Mouse (Mus musculus) embryonic facial prominence, embryonic 12.5 days (tissue): ENCODE measurements at regions not wholly inside any gene's neighbourhood (a gene's known extent, or its start where the extent isn't known, plus 50 kb on each side); places are given as distances from the start of the nearest gene placed in this dataset.
A peak's percentile ranks its signal among the peaks of the same experiment; 100 is the strongest.

ENCODE experiments used
- ATAC-seq: fragments of 200-750 bp; cut with Nextera tagmentation; 2 replicates; pipeline ENCODE4 v1.8.0; 2017; ENCODE audit not compliant: insufficient number of reproducible peaks, insufficient read depth, low FRiP score, low TSS enrichment
- H3K27ac ChIP-seq: fragments of 300-500 bp; sonication (generic); 2 replicates; pipeline ENCODE4 v1.5.1; 2016; ENCODE audit warnings: mild to moderate bottlenecking
- H3K27me3 ChIP-seq: fragments of 300-500 bp; sonication (generic); 2 replicates; pipeline ENCODE4 v1.6.1; 2016; ENCODE audit warnings: mild to moderate bottlenecking, moderate library complexity
- H3K36me3 ChIP-seq: fragments of 300-500 bp; sonication (generic); 2 replicates; pipeline ENCODE4 v1.6.1; 2016; ENCODE audit warnings: mild to moderate bottlenecking
- H3K4me1 ChIP-seq: fragments of 300-500 bp; sonication (generic); 2 replicates; pipeline ENCODE4 v1.6.1; 2016
- H3K4me2 ChIP-seq: fragments of 300-500 bp; sonication (generic); replicated peaks from 2 replicates; pipeline ENCODE4 v1.6.1; 2016; ENCODE audit warnings: mild to moderate bottlenecking, moderate library complexity
- H3K4me3 ChIP-seq: fragments of 300-500 bp; sonication (generic); 2 replicates; pipeline ENCODE4 v1.5.1; 2016; ENCODE audit warnings: mild to moderate bottlenecking
- H3K9ac ChIP-seq: fragments of 300-500 bp; sonication (generic); 2 replicates; pipeline ENCODE4 v1.6.1; 2016; ENCODE audit warnings: mild to moderate bottlenecking, moderate library complexity
- H3K9me3 ChIP-seq: fragments of 300-500 bp; sonication (generic); 2 replicates; pipeline ENCODE4 v1.6.1; 2016; ENCODE audit warnings: mild to moderate bottlenecking, moderate library complexity
- WGBS: fragments of 180-500 bp; shearing (Covaris S2); methylation state at CpG from one replicate; pipeline ENCODE4 v1.1.7; 2016; 5-methylcytosine and 5-hydroxymethylcytosine counted together

DNA sequence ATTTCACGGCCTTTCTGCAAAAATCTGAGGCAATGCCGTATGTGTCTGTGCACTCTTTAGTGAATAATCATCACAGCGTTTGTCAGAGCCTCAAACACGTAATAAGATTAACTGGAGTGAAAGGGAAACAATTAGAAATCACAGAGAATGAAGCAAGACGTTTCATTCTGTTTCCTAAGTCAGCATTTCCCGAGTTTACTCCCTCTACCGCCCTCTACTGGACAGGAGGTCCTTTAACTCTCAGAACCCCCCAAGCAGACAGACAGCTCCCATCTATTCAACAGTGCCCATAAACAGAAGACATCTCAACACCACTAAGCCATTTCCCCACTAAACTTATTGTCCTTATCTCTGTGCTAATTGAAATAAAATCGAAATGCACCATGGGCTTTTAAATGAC, 167.5 kb upstream of the Rnd3 start:
- 80% methylated on average over 8 of the region's 8 CpGs for WGBS

DNA sequence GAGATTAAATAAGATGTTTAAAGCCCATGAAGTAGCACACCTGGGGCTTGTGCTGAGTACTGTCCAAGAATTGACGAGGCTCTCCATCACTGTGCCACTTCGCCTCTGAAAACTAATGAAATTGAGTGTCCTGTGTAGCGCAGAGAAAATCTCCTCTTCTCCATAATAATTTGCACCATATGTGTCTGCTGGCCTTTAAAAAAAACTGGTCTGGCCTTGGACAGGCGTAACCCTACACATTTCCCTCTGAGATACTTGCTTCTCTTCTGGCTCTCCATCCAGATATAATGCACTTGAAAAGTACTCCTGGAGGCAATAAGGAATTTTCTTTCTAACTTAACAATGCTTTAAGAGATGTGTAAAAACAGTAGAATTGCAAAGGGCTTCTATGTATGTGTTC, 164.5 kb upstream of the Rnd3 start:
- Histone ChIP-seq H3K27me3 (no peaks in the 10 kb centered on the region), H3K9me3 (peaks cover 3% of the 10 kb centered on the region; the same call in 1 of the 2 replicates), H3K4me1 (peaks cover 8% of the 10 kb centered on the region; the same call in 1 of the 2 replicates), H3K4me3 (no peak overlapping the region), H3K4me2 (no peak overlapping the region), H3K9ac (no peak overlapping the region), H3K27ac (no peak overlapping the region), H3K36me3 (no peaks in the 10 kb centered on the region)
- ATAC-seq: no peak
- 35% methylated on average over 4 of the region's 4 CpGs for WGBS

More for the DNA sequence above, 167.5 kb upstream of the Rnd3 start:
- H3K4me3 ChIP-seq: no peak overlapping the region
- no peak overlapping the region for H3K9ac ChIP-seq
- H3K4me2 ChIP-seq: no peak overlapping the region
- no peak for ATAC-seq
- peaks cover 3% of the 10 kb centered on the region; the same call in 1 of the 2 replicates for H3K9me3 ChIP-seq
- H3K4me1 ChIP-seq: peaks cover 6% of the 10 kb centered on the region; the same call in 1 of the 2 replicates
- no peak overlapping the region for H3K27ac ChIP-seq
- H3K27me3 ChIP-seq: no peaks in the 10 kb centered on the region
- no peaks in the 10 kb centered on the region for H3K36me3 ChIP-seq

DNA sequence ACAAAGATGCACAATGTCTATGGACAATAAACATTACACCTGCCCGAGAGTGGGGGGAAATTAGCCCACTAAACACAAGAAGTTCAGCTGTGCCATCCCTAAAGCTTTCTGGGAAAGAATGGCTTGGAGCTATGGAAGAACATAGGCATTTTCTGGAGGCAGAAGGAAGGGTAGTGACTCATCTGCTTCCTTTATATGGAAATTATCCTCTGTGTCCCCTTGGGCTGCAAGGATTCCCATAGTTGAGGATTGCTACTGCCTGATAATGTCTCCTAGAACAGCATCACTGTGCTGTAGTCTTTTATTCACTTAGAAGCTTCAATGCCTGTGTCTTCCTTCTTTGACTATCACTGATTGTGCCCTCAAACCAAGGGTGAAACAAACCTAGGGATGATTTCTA, 157.3 kb upstream of the Rnd3 start:
- no peak for ATAC-seq
- Histone ChIP-seq H3K9ac (no peak overlapping the region), H3K4me1 (peaks cover 8% of the 10 kb centered on the region; the same call in 1 of the 2 replicates), H3K4me2 (no peak overlapping the region), H3K4me3 (no peak overlapping the region), H3K27me3 (no peaks in the 10 kb centered on the region), H3K27ac (no peak overlapping the region), H3K9me3 (no peaks in the 10 kb centered on the region), H3K36me3 (no peaks in the 10 kb centered on the region)
- 84% methylated on average over 1 of the region's 1 CpGs for WGBS

GRCm38 (mm10) chr2:51305411-51305810, 156.5 kb upstream of the Rnd3 start:
- WGBS: 48% methylated on average over 6 of the region's 6 CpGs

DNA sequence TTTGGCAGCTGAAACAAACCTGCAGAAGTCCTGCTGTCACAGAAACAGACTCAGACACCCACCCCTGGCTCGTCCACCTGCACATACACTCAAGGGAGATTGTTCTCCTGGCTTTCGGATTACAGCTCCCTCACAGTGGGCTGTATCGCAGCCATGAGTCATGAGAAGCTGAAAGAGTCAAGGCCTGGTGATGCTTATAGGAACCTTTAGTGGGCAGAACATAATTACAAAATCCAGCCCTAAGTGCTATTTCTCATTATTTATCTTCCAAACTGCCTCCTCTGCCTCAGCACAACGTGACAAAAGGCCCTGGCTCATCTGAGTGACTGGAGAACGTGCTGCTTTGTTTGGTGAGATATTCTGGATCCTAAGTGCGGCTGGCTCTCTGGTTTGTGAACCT, 155.8 kb upstream of the Rnd3 start:
- no peaks in the 10 kb centered on the region for H3K27me3 ChIP-seq
- peaks cover 8% of the 10 kb centered on the region; the same call in 1 of the 2 replicates for H3K4me1 ChIP-seq
- no peak overlapping the region for H3K27ac ChIP-seq
- no peak overlapping the region for H3K9ac ChIP-seq
- ATAC-seq: no peak
- H3K4me3 ChIP-seq: no peak overlapping the region
- H3K4me2 ChIP-seq: no peak overlapping the region
- no peaks in the 10 kb centered on the region for H3K9me3 ChIP-seq
- 78% methylated on average over 6 of the region's 6 CpGs for WGBS
- no peaks in the 10 kb centered on the region for H3K36me3 ChIP-seq

More at GRCm38 (mm10) chr2:51305411-51305810, 156.5 kb upstream of the Rnd3 start:
- Histone ChIP-seq H3K36me3 (no peaks in the 10 kb centered on the region), H3K4me3 (no peak overlapping the region), H3K27me3 (no peaks in the 10 kb centered on the region), H3K4me1 (peaks cover 8% of the 10 kb centered on the region; the same call in 1 of the 2 replicates), H3K9me3 (no peaks in the 10 kb centered on the region), H3K4me2 (no peak overlapping the region), H3K9ac (no peak overlapping the region), H3K27ac (no peak overlapping the region)
- no peak for ATAC-seq

DNA sequence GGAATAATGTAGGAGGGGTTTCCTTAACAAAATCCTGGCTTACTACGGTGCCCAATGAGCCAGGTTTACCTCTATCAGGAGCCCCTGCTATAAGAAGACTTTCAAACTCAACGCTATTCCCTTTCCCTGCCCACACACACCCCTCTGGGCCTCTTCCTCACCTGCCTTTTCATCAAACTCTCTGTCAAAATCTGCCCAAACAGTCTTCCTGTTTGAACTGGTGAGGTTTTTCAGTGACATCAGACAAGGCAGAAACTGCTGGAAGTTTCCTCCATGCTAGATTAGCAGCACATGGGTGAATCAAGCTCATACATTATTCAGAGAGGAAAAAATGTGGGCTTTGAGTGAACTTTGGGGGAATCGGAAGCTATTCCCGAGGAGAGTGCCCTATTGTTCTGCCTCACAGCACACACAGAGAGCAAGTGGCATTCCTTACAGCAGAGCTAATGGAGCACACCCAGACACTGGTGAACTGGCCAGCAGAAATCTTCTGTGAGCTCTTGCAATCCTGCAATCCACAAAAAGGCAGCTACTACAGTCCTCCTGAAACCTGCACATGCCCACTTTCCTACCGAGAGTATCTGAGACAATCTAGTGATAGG, 141.8 kb upstream of the Rnd3 start:
- Histone ChIP-seq H3K4me1 (no peaks in the 10 kb centered on the region), H3K4me2 (no peak overlapping the region), H3K27ac (peak overlapping the region; percentile 36; the same call in 1 of the 2 replicates), H3K27me3 (no peaks in the 10 kb centered on the region), H3K9ac (no peak overlapping the region), H3K4me3 (no peak overlapping the region), H3K36me3 (no peaks in the 10 kb centered on the region), H3K9me3 (peaks cover 4% of the 10 kb centered on the region; the same call in 1 of the 2 replicates)
- ATAC-seq: no peak
- 44% methylated on average over 5 of the region's 5 CpGs for WGBS

GRCm38 (mm10) chr2:51288678-51289077, 139.8 kb upstream of the Rnd3 start:
- H3K9ac ChIP-seq: no peak overlapping the region
- ATAC-seq: no peak
- 87% methylated on average over 3 of the region's 3 CpGs for WGBS

DNA sequence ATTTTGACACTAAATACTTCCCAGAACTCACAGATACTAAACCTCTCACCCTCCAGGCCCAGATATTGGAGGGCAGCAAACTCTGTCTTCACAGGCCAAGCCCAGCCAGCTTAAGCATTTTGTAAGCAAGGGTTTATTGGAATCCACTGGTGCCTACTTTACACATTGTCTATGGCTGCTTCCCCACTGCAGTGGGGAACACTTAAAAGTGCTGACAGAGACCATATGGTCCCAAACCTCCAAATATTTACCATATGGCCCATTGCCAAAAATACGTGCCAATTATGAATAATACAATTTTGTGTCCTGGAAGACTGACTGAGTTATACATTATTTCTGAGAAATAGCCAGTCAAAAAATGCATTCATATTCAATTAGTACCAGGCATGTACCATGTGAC, 136.7 kb upstream of the Rnd3 start:
- H3K9ac ChIP-seq: no peak overlapping the region
- no peaks in the 10 kb centered on the region for H3K4me1 ChIP-seq
- no peak overlapping the region for H3K27ac ChIP-seq
- ATAC-seq: no peak
- H3K36me3 ChIP-seq: no peaks in the 10 kb centered on the region
- H3K9me3 ChIP-seq: no peaks in the 10 kb centered on the region
- 55% methylated on average over 1 of the region's 1 CpGs for WGBS
- H3K4me2 ChIP-seq: no peak overlapping the region
- H3K4me3 ChIP-seq: no peak overlapping the region
- H3K27me3 ChIP-seq: no peaks in the 10 kb centered on the region

More at GRCm38 (mm10) chr2:51288678-51289077, 139.8 kb upstream of the Rnd3 start:
- Histone ChIP-seq H3K27me3 (no peaks in the 10 kb centered on the region), H3K4me1 (no peaks in the 10 kb centered on the region), H3K36me3 (no peaks in the 10 kb centered on the region), H3K9me3 (peaks cover 4% of the 10 kb centered on the region; the same call in 1 of the 2 replicates), H3K4me2 (no peak overlapping the region), H3K27ac (no peak overlapping the region), H3K4me3 (no peak overlapping the region)

DNA sequence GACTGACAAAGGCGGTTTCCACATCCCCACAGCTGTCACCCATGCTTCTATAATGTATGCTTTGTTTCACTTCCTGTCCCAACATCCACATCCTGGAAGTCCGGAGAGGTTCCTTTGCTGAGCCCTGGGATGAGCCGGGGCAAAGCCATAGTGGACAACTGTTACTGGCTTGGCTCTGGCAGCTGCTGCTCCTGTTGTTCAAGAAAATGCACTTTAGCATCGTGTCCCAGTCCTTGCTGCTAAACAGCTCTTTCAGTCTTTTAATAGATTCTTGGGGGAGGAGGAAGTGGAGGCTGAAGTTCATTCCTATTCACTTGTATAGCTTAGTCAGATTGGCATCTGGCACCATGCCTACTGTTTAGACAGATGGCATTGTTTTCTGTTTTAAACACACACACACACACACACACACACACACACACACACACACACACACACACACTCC, 135.9 kb upstream of the Rnd3 start:
- H3K4me2 ChIP-seq: no peak overlapping the region
- 39% methylated on average over 4 of the region's 4 CpGs for WGBS
- no peaks in the 10 kb centered on the region for H3K9me3 ChIP-seq
- no peak overlapping the region for H3K27ac ChIP-seq
- no peak overlapping the region for H3K4me3 ChIP-seq
- no peak for ATAC-seq
- no peak overlapping the region for H3K9ac ChIP-seq
- peaks cover 1% of the 10 kb centered on the region; the same call in 1 of the 2 replicates for H3K4me1 ChIP-seq
- H3K36me3 ChIP-seq: no peaks in the 10 kb centered on the region
- H3K27me3 ChIP-seq: no peaks in the 10 kb centered on the region

DNA sequence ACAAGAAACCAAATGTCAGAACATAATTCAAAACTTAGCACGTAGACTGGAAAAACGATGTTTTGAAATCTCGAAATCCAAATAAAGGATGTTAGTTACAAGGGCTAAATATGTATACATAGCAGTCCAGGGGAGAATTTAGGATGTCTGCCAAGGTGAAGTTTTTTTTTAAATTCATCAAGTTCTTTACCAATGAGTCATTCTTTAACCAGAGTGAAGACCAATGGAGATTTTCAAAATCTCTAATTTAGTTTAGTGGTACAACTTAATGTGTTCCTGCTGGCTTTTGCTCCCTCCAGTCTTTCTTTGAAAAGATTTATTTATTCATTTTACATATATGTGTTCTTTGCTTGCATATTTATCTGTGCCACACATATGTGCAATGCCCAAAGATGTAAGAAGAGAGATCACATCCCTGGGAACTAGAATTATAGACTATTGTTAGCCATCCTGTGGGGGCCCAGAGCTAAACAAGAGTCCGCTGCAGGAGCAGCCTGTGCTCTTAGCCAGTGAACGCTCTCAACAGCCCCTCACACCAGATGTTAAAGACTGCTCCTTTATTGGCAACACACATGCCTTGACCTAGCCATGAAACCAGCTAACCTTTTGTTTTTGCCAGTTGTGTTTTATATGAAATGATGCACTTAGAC, 130.6 kb upstream of the Rnd3 start:
- H3K36me3 ChIP-seq: no peaks in the 10 kb centered on the region
- no peak overlapping the region for H3K4me2 ChIP-seq
- WGBS: 65% methylated on average over 5 of the region's 5 CpGs
- H3K4me3 ChIP-seq: no peak overlapping the region
- no peaks in the 10 kb centered on the region for H3K9me3 ChIP-seq
- no peak overlapping the region for H3K9ac ChIP-seq
- H3K4me1 ChIP-seq: peaks cover 3% of the 10 kb centered on the region; the same call in 1 of the 2 replicates
- H3K27me3 ChIP-seq: no peaks in the 10 kb centered on the region
- no peak for ATAC-seq
- peak overlapping the region; percentile 70; the same call in 1 of the 2 replicates for H3K27ac ChIP-seq

DNA sequence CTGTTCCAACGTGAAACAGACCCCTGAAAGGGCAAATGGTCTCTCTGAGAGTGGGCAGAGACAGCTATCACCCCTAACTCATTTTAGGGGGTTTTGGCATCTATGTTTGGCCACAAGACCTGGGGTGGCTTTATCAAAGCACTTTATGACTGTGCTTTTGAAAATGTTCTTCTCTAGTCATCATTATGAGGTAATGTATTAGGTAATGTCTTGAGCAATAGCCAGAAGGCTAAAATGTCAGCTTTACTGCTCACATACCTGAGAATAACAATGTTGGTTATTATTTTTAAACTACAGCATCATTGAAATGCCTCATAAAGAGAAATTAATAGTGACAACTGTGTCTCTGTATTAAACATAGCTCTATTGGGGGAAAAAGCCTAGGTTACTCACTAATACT, 129.9 kb upstream of the Rnd3 start:
- no peak overlapping the region for H3K4me2 ChIP-seq
- no peaks in the 10 kb centered on the region for H3K27me3 ChIP-seq
- H3K9me3 ChIP-seq: no peaks in the 10 kb centered on the region
- no peaks in the 10 kb centered on the region for H3K36me3 ChIP-seq
- ATAC-seq: no peak
- H3K4me3 ChIP-seq: no peak overlapping the region
- no peak overlapping the region for H3K27ac ChIP-seq
- peaks cover 3% of the 10 kb centered on the region; the same call in 1 of the 2 replicates for H3K4me1 ChIP-seq
- H3K9ac ChIP-seq: no peak overlapping the region
- WGBS: 71% methylated on average over 1 of the region's 1 CpGs

DNA sequence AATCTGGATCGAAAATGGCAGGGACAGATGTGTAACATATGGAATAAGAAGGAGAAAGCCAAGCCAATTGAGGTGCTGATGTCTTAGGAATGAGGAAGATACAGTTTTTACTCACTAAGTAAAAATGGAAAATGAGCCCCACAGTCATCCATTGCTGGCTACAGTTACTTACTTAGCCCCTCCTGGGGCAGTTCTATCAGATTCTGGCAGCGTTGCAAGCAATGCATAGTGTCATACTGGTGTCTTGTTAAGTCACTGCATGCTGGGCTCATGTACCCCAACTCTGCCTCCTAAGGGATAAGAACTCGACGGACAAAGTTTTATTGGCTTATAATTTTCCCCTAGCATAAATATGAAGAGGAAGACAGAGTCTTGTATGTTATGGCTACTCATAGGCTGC, 129.4 kb upstream of the Rnd3 start:
- WGBS: 81% methylated on average over 4 of the region's 4 CpGs
- Histone ChIP-seq H3K4me2 (no peak overlapping the region), H3K4me3 (no peak overlapping the region), H3K36me3 (no peaks in the 10 kb centered on the region), H3K9me3 (no peaks in the 10 kb centered on the region), H3K27me3 (no peaks in the 10 kb centered on the region), H3K9ac (no peak overlapping the region), H3K27ac (no peak overlapping the region), H3K4me1 (peaks cover 3% of the 10 kb centered on the region; the same call in 1 of the 2 replicates)
- ATAC-seq: no peak
